Mouse (Mus musculus) lung, adult 2 months (tissue): ENCODE results near the gene Plin4.

ENCODE experiments used
- CTCF ChIP-seq: fragments of 200-500 bp; IDR thresholded peaks from 2 replicates; pipeline ENCODE4 v1.5.1; 2011; ENCODE audit warnings: mild to moderate bottlenecking, low read length, control low read depth; ENCODE audit not compliant: insufficient read depth
- POLR2A ChIP-seq: fragments of 200-500 bp; IDR thresholded peaks from 2 replicates; pipeline ENCODE4 v1.6.1; 2011; ENCODE audit warnings: low read depth, mild to moderate bottlenecking, control low read depth, low read length, borderline replicate concordance; ENCODE audit errors: extremely low read depth

DNA sequence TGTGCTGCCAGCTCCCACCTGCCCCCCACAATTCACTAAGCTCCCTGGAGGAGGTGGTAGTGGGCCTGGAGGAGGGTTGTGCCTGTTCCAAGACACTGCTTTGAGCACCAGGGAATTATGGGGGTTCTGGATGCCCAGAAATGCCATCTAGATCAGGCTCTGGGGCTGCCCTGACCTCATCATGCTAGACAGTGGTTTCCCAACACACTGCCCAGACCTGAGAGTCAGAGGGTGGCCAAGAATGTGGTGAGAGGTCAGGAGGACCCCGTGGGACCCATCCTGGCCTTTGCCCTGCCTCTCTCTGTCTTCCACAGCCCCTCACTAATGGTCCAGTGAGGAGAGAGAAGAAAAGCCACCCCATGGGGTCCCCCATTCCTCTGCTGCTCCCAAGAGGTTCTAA, 1.4 kb upstream of the Plin4 start:
- TF ChIP-seq CTCF, result no peak
- TF ChIP-seq POLR2A, result no peak
